Mouse (Mus musculus): ENCODE measurements around the gene Col6a6. TPM values are rescaled to one million over a fixed set of nuclear protein-coding genes. Genes with fewer than 3 reads are reported as not detected.

The Col6a6 gene
- polyA plus RNA-seq, 1 experiment, result not detected

GRCm38 (mm10) chr9:105720430-105720829 is 107.5 kb downstream of the Col6a6 start:
- Histone ChIP-seq H3K79me3 (ENCODE audit: low read depth) (no peaks in the 10 kb centered on the region), H3K27me3 (ENCODE audit: control insufficient read depth, insufficient read depth, insufficient read length) (peaks cover 4% of the 10 kb centered on the region), H3ac (ENCODE audit: control insufficient read depth, insufficient read length, low read depth) (no peak overlapping the region), H3K4me3 (ENCODE audit: insufficient read depth, poor library complexity, severe bottlenecking) (no peak overlapping the region), H3K36me3 (ENCODE audit: control insufficient read depth, insufficient read depth) (no peaks in the 10 kb centered on the region), H3K79me2 (ENCODE audit: control insufficient read depth, insufficient read depth) (no peaks in the 10 kb centered on the region)
- TF ChIP-seq USF1 (IDR thresholded peaks at IDR 0.05; ENCODE audit: low read depth) (no peak), CTCF (IDR thresholded peaks at IDR 0.05; ENCODE audit: control insufficient read depth, insufficient read depth, insufficient read length) (no peak), MYOG (IDR thresholded peaks at IDR 0.05; ENCODE audit: control insufficient read depth, extremely low read depth, insufficient read length) (no peak), MAX (IDR thresholded peaks at IDR 0.05) (no peak), MYOD1 (IDR thresholded peaks at IDR 0.05; ENCODE audit: control insufficient read depth, insufficient read length, low read depth) (no peak), CEBPB (IDR thresholded peaks at IDR 0.05; ENCODE audit: low read depth) (no peak), FOSL1 (IDR thresholded peaks at IDR 0.05; ENCODE audit: insufficient read depth, low read length, poor library complexity, severe bottlenecking) (no peak)

- Histone ChIP-seq H3K79me2 (ENCODE audit: control insufficient read depth, insufficient read depth) (no peaks in the 10 kb centered on the region), H3K36me3 (ENCODE audit: control insufficient read depth, insufficient read depth) (no peaks in the 10 kb centered on the region), H3ac (ENCODE audit: control insufficient read depth, insufficient read length, low read depth) (no peak overlapping the region), H3K27me3 (ENCODE audit: control insufficient read depth, insufficient read depth, insufficient read length) (peaks cover 4% of the 10 kb centered on the region), H3K79me3 (ENCODE audit: low read depth) (no peaks in the 10 kb centered on the region), H3K4me3 (ENCODE audit: insufficient read depth, poor library complexity, severe bottlenecking) (no peak overlapping the region)
- TF ChIP-seq CEBPB (IDR thresholded peaks at IDR 0.05; ENCODE audit: low read depth) (no peak), MAX (IDR thresholded peaks at IDR 0.05) (no peak), FOSL1 (IDR thresholded peaks at IDR 0.05; ENCODE audit: insufficient read depth, low read length, poor library complexity, severe bottlenecking) (no peak)
Observed at GRCm38 (mm10) chr9:105719851-105720395, 108.0 kb downstream of the Col6a6 start.

- Histone ChIP-seq H3ac (ENCODE audit: control insufficient read depth, insufficient read length, low read depth) (no peak overlapping the region), H3K79me2 (ENCODE audit: control insufficient read depth, insufficient read depth) (no peaks in the 10 kb centered on the region), H3K36me3 (ENCODE audit: control insufficient read depth, insufficient read depth) (no peaks in the 10 kb centered on the region), H3K4me3 (ENCODE audit: insufficient read depth, poor library complexity, severe bottlenecking) (no peak overlapping the region), H3K27me3 (ENCODE audit: control insufficient read depth, insufficient read depth, insufficient read length) (peaks cover 4% of the 10 kb centered on the region), H3K79me3 (ENCODE audit: low read depth) (no peaks in the 10 kb centered on the region)
- TF ChIP-seq CEBPB (IDR thresholded peaks at IDR 0.05; ENCODE audit: low read depth), result no peak
- no peak for TF ChIP-seq MYOD1 (IDR thresholded peaks at IDR 0.05; ENCODE audit: control insufficient read depth, insufficient read length, low read depth)
- TF ChIP-seq MAX (IDR thresholded peaks at IDR 0.05), result no peak
- TF ChIP-seq CTCF (IDR thresholded peaks at IDR 0.05; ENCODE audit: control insufficient read depth, insufficient read depth, insufficient read length), result no peak
- TF ChIP-seq MYOG (IDR thresholded peaks at IDR 0.05; ENCODE audit: control insufficient read depth, extremely low read depth, insufficient read length), result no peak
- TF ChIP-seq FOSL1 (IDR thresholded peaks at IDR 0.05; ENCODE audit: insufficient read depth, low read length, poor library complexity, severe bottlenecking), result no peak
- no peak for TF ChIP-seq USF1 (IDR thresholded peaks at IDR 0.05; ENCODE audit: low read depth)
Observed at GRCm38 (mm10) chr9:105719367-105719766, 108.6 kb downstream of the Col6a6 start.

- Histone ChIP-seq H3K27me3 (ENCODE audit: control insufficient read depth, insufficient read depth, insufficient read length) (peaks cover 8% of the 10 kb centered on the region), H3ac (ENCODE audit: control insufficient read depth, insufficient read length, low read depth) (no peak overlapping the region), H3K79me3 (ENCODE audit: low read depth) (no peaks in the 10 kb centered on the region), H3K79me2 (ENCODE audit: control insufficient read depth, insufficient read depth) (no peaks in the 10 kb centered on the region), H3K4me3 (ENCODE audit: insufficient read depth, poor library complexity, severe bottlenecking) (no peak overlapping the region), H3K36me3 (ENCODE audit: control insufficient read depth, insufficient read depth) (no peaks in the 10 kb centered on the region)
- TF ChIP-seq CEBPB (IDR thresholded peaks at IDR 0.05; ENCODE audit: low read depth), result no peak
- TF ChIP-seq FOSL1 (IDR thresholded peaks at IDR 0.05; ENCODE audit: insufficient read depth, low read length, poor library complexity, severe bottlenecking), result no peak
- TF ChIP-seq MYOG (IDR thresholded peaks at IDR 0.05; ENCODE audit: control insufficient read depth, extremely low read depth, insufficient read length), result no peak
- no peak for TF ChIP-seq MAX (IDR thresholded peaks at IDR 0.05)
- no peak for TF ChIP-seq CTCF (IDR thresholded peaks at IDR 0.05; ENCODE audit: control insufficient read depth, insufficient read depth, insufficient read length)
- no peak for TF ChIP-seq MYOD1 (IDR thresholded peaks at IDR 0.05; ENCODE audit: control insufficient read depth, insufficient read length, low read depth)
- no peak for TF ChIP-seq USF1 (IDR thresholded peaks at IDR 0.05; ENCODE audit: low read depth)
Observed at GRCm38 (mm10) chr9:105712049-105712448, 115.9 kb downstream of the Col6a6 start.

- no peaks in the 10 kb centered on the region for H3K36me3 ChIP-seq (ENCODE audit: control insufficient read depth, insufficient read depth)
- no peaks in the 10 kb centered on the region for H3K79me3 ChIP-seq (ENCODE audit: low read depth)
- H3K27me3 ChIP-seq (ENCODE audit: control insufficient read depth, insufficient read depth, insufficient read length), result peaks cover under 1% of the 10 kb centered on the region
- H3K79me2 ChIP-seq (ENCODE audit: control insufficient read depth, insufficient read depth), result no peaks in the 10 kb centered on the region
- H3K4me3 ChIP-seq (ENCODE audit: insufficient read depth, poor library complexity, severe bottlenecking), result no peak overlapping the region
- H3ac ChIP-seq (ENCODE audit: control insufficient read depth, insufficient read length, low read depth), result no peak overlapping the region
- no peak for TF ChIP-seq CEBPB (IDR thresholded peaks at IDR 0.05; ENCODE audit: low read depth)
- TF ChIP-seq USF1 (IDR thresholded peaks at IDR 0.05; ENCODE audit: low read depth), result no peak
- TF ChIP-seq CTCF (IDR thresholded peaks at IDR 0.05; ENCODE audit: control insufficient read depth, insufficient read depth, insufficient read length), result no peak
- TF ChIP-seq MYOG (IDR thresholded peaks at IDR 0.05; ENCODE audit: control insufficient read depth, extremely low read depth, insufficient read length), result no peak
- no peak for TF ChIP-seq MAX (IDR thresholded peaks at IDR 0.05)
- TF ChIP-seq FOSL1 (IDR thresholded peaks at IDR 0.05; ENCODE audit: insufficient read depth, low read length, poor library complexity, severe bottlenecking), result no peak
- no peak for TF ChIP-seq MYOD1 (IDR thresholded peaks at IDR 0.05; ENCODE audit: control insufficient read depth, insufficient read length, low read depth)
Observed at GRCm38 (mm10) chr9:105705011-105705410, 122.9 kb downstream of the Col6a6 start.

Measured in C2C12 (cell line).